Mouse (Mus musculus): ENCODE measurements at regions not wholly inside any gene's neighbourhood (a gene's known extent, or its start where the extent isn't known, plus 50 kb on each side); places are given as distances from the start of the nearest gene placed in this dataset.
A peak's percentile ranks its signal among the peaks of the same experiment; 100 is the strongest.

DNA sequence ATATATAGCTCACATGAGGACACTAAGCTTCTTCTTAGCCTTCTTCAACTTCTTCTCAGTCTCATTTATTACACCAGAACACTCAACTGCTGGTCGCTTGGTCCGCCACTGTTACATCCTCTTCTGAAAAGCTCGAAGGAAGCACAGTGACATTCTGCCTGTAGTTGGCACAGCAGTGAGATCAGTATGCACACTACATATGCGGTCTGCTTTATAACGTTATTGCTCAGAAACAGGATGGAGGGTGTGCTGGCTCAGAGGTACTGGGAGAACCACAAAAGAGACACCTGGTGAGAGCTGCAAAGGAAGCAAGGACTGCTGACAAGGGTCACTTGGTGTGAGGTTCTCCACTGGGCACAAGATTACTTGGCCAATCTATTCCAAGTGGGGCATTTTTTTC, 179.5 kb downstream of the Ets1 start:
- no peak for DNase-seq (ENCODE audit: low spot score)
- Histone ChIP-seq H3K27ac (no peak overlapping the region), H3K4me1 (replicated peaks) (peaks cover 10% of the 10 kb centered on the region; the same call in 1 of the 2 replicates), H3K4me3 (no peak overlapping the region), H3K27me3 (ENCODE audit: insufficient read depth, poor library complexity, severe bottlenecking) (no peaks in the 10 kb centered on the region), H3K9me3 (no peaks in the 10 kb centered on the region), H3K36me3 (no peaks in the 10 kb centered on the region)
- 88% methylated on average over 5 of the region's 5 CpGs for WGBS

DNA sequence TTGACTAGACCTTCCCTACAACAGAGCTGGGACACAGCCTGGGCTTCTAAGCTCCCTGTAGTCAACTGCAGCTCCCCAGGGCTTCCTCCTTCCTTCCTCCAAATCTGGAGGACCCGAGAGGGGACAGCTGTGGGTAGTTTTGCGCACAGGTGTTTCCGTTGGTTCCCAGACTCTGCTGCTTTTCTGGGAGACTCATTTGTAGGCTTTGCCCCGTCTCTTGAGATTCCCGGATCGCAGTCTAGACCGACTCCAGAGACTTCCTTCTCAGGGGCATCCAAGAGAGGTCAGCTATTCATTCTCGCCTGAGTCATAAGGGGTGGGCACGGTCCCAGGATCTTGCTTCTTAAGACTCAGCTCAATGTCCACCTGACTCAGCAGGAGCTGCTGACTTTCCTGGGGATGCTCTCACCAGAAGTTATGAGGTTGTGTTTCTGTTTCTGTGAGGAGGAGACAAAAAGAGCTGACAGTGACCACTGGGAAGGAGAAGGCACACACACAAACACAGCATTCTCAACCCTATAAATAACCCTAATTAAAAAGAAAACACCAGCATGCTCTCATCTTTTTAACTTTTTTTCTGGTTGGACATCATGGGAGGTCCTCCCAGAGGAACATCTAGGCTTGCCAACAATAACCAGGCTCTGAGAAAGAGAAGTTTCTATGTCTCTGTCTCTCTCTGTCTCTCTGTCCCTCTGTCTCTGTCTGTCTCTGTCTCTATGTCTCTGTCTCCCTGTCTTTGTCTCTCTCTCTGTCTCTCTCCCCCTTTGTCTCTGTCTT, 180.8 kb downstream of the Ets1 start:
- Histone ChIP-seq H3K36me3 (no peaks in the 10 kb centered on the region), H3K27ac (no peak overlapping the region), H3K9me3 (no peaks in the 10 kb centered on the region), H3K27me3 (ENCODE audit: insufficient read depth, poor library complexity, severe bottlenecking) (no peaks in the 10 kb centered on the region), H3K4me3 (no peak overlapping the region), H3K4me1 (replicated peaks) (peaks cover 10% of the 10 kb centered on the region; the same call in 1 of the 2 replicates)
- 84% methylated on average over 9 of the region's 9 CpGs for WGBS
- no peak for DNase-seq (ENCODE audit: low spot score)

DNA sequence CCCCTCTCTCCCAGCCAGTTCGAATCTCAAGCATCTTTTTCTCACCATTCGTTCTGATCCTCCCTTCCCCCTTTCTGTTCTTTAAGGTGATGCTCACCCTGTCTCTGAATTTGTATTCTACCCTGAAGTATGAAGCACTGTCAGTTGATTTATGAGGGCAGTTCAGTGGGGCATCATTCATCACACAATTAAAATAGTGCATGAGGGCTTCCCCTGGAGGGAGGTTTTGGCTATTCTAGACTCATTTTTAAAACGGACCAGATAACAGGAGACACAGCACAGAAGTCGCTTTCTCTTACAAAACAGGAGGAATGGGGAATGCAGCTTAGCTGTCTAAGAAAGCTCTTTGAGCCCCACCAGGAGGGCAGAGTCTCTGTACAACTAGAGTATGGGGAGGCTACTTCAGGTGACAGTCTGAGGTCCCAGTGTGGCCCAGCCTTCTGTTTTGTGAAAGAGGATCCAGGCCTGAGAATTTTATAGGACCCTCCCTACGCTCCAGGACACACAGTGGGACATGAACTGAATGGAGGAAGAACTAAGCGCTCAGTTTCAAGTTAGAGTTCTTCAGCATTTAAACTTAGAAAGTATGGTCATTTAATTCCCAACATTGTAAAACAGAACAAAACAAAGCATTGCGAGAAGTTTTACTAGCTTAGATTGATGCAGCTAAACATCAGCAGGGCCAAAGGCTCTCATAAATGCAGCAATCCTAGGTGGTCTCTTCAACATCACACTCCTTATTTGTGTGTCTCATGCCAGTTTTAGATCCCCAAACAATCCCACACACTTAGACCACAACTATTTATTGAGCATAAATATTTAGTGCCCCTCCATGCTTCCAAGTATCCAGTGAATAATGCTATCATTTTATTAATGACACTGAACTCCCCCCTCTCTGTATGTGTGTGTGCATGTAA, 181.7 kb downstream of the Ets1 start:
- H3K36me3 ChIP-seq: no peaks in the 10 kb centered on the region
- peaks cover 10% of the 10 kb centered on the region; the same call in 1 of the 2 replicates for H3K4me1 ChIP-seq (replicated peaks)
- no peak overlapping the region for H3K27ac ChIP-seq
- H3K4me3 ChIP-seq: no peak overlapping the region
- DNase-seq (ENCODE audit: low spot score): no peak
- H3K9me3 ChIP-seq: no peaks in the 10 kb centered on the region
- 71% methylated on average over 7 of the region's 7 CpGs for WGBS
- no peaks in the 10 kb centered on the region for H3K27me3 ChIP-seq (ENCODE audit: insufficient read depth, poor library complexity, severe bottlenecking)

DNA sequence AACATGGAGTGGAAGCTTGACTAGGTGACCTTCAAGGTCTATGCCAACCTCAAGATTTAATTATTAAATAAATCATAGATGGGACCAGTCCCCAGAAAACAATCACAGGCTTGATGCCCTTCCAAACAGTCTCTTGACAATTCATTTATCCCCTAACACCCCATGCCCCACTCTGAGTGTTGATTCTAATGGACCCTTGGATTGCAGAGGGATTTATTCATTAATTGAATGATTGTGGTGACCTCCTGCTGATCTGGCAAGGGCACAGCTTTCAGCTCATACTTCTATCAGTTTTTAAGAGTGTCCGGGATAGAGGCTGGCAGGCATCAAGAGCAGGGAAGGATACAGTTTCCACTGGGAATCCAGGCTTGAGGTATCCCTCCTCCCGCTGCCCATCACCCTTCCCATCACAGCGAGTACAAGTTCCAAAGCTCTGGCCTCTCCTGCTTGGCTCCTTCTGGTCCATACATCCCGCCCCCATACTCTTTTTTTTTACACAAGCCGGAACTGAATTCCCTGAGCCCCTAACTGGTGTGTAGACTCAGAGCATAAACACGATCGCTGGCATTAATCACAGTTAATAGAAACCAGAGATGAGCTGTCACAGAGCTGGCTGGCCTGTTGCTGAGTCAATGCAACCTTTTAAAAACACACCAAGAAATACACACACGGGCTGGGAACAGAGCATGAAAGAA, 187.6 kb downstream of the Ets1 start:
- Histone ChIP-seq H3K4me1 (replicated peaks) (peaks cover 6% of the 10 kb centered on the region), H3K27ac (no peak overlapping the region; the same call in 1 of the 2 replicates), H3K9me3 (no peaks in the 10 kb centered on the region), H3K27me3 (ENCODE audit: insufficient read depth, poor library complexity, severe bottlenecking) (no peaks in the 10 kb centered on the region), H3K4me3 (no peak overlapping the region), H3K36me3 (no peaks in the 10 kb centered on the region)
- WGBS: 53% methylated on average over 8 of the region's 8 CpGs
- peak; percentile 40 for DNase-seq (ENCODE audit: low spot score)

DNA sequence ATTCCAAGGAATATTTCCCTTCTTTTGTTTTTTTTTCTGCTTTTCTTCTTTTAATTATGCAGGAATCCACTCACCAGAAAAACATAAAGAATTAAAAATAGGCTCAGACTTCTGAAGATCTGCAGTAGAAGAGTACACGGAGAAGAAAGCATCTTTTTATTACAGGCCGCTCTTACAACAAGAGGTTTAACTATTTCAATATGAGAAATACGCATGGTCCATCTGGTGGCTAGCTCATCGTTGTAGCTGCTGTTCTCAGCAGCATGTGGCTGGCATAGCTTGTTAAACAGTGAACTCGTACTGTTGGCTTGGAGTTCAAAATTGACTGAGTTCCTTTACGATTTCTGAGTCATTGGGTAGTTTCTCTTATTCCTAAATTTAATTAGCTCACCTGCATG, 188.1 kb downstream of the Ets1 start:
- no peak for DNase-seq (ENCODE audit: low spot score)
- H3K27me3 ChIP-seq (ENCODE audit: insufficient read depth, poor library complexity, severe bottlenecking): no peaks in the 10 kb centered on the region
- 61% methylated on average over 6 of the region's 6 CpGs for WGBS
- no peak overlapping the region for H3K4me3 ChIP-seq
- no peaks in the 10 kb centered on the region for H3K9me3 ChIP-seq
- H3K4me1 ChIP-seq (replicated peaks): peaks cover 6% of the 10 kb centered on the region
- no peak overlapping the region for H3K27ac ChIP-seq
- H3K36me3 ChIP-seq: no peaks in the 10 kb centered on the region

DNA sequence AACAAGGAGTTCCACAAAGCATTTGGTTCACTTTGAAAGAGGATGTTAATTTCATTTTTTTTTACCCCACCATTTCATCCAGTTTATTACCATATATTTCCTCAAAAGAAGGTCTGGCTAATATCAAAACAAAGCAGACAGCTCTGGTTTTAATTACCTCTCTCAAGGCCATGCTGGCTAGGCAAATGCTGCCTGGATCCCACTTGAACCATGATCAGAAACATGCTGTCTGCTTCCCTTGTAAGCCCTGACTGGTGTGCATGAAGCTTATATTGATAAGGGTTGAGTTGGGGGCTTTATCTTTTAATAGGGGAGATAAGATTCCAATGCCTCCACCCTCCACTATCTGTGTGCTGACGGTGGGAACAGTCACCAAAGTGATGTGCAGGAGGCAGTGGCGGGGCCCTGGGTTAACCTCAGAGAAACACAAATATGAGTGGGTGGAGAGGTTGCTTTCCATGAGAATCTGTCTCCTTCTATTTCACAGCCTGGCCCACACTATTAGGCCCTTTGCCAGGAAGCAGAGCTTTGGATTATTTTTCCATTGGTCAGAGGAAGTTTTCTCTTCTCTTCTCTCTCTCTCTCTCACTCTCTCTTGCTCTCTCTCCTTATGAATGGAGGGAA, 194.4 kb downstream of the Ets1 start:
- DNase-seq (ENCODE audit: low spot score): no peak
- Histone ChIP-seq H3K4me1 (replicated peaks) (peaks cover 23% of the 10 kb centered on the region), H3K9me3 (no peaks in the 10 kb centered on the region), H3K27ac (no peak overlapping the region), H3K27me3 (ENCODE audit: insufficient read depth, poor library complexity, severe bottlenecking) (peaks cover 6% of the 10 kb centered on the region; the same call in 1 of the 2 replicates), H3K4me3 (no peak overlapping the region), H3K36me3 (no peaks in the 10 kb centered on the region)
- 51% methylated on average over 2 of the region's 2 CpGs for WGBS

DNA sequence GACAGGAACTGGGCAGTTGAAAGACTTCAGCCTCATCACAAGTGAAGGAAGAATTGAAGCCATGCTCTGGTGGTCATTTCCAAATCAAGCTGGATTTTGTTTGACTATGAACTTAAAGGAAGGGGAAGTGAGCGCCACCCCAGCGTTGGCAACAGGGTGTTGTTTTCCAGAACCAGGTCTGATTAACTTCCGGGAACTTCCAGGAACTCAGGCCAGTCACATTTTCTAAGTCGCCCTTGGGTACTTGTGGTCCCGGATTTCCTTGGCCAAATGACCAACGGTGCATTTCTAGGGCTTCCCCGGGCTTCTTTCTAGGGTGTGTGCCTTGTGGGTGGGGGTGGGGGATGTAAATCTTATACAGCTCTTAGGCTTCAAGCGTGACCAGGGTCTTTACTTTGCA, 197.4 kb downstream of the Ets1 start:
- no peaks in the 10 kb centered on the region for H3K36me3 ChIP-seq
- peaks cover 41% of the 10 kb centered on the region for H3K4me1 ChIP-seq (replicated peaks)
- H3K9me3 ChIP-seq: no peaks in the 10 kb centered on the region
- 88% methylated on average over 8 of the region's 8 CpGs for WGBS
- no peak overlapping the region for H3K4me3 ChIP-seq
- DNase-seq (ENCODE audit: low spot score): no peak
- H3K27me3 ChIP-seq (ENCODE audit: insufficient read depth, poor library complexity, severe bottlenecking): peaks cover 11% of the 10 kb centered on the region; the same call in 1 of the 2 replicates
- no peak overlapping the region for H3K27ac ChIP-seq

DNA sequence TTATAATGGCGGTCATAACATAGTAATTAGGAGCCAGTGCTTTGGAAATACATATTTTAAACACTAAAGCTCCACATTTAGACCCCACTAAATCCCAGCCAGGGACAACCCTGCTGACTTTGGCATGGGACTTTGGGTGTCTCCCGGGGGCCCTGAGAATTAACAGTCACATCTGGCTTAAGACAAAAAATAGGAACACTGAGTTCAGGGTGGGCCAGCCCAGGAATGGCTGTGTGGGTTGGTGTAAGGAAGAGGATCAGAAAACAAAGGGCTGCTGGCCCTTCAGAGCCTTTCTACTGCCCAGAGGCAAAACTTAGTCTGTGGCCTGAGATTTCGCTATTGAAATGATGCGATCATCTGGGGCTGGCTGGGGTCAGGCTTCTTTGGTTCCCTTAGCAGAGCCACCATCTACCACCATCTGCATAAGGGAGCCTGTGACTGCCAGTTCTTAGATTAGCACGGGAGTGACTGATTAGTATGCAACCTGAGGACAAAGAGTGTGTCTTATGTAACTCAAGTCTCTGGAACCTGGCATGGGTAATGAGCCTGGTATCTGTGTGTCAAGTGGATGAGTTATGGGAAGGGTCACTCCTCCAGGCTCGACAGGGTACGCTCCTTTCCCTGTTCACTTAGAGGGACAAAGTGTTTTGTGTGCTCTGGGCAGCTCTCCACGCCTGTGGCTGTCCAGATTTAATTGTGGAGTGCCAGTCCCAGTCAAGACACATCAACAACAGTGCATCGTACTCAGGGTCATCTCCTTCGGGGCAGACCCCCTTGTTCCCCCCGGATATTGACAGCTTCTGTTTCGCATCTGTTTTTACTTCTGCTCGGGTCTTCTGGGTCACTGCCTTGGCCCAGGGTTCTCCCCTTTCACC, 199.0 kb downstream of the Ets1 start:
- Histone ChIP-seq H3K9me3 (no peaks in the 10 kb centered on the region), H3K4me1 (replicated peaks) (peaks cover 37% of the 10 kb centered on the region), H3K4me3 (no peak overlapping the region), H3K27me3 (ENCODE audit: insufficient read depth, poor library complexity, severe bottlenecking) (peaks cover 15% of the 10 kb centered on the region; the same call in 1 of the 2 replicates), H3K36me3 (no peaks in the 10 kb centered on the region), H3K27ac (peak overlapping the region; percentile 57)
- WGBS: 24% methylated on average over 13 of the region's 13 CpGs
- peak; percentile 79 for DNase-seq (ENCODE audit: low spot score)

DNA sequence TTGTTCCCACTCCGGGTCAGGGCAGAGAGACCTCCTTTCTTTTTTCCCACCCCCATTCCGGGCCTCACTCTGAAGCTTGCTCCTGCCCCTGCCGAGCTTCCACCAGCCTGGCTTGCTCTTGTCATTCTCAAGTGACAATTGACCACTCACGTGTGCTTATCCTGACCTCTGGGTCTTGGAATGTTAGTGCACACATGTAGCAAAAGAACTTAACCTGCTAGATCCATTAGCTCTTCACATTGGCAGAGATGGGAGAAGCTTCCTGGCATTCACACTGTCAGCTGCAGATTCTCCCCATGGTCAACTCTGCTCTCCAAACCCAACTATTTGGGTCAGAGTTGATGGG, 199.6 kb downstream of the Ets1 start:
- H3K27me3 ChIP-seq (ENCODE audit: insufficient read depth, poor library complexity, severe bottlenecking): peaks cover 11% of the 10 kb centered on the region; the same call in 1 of the 2 replicates
- no peak overlapping the region for H3K4me3 ChIP-seq
- peaks cover 31% of the 10 kb centered on the region for H3K4me1 ChIP-seq (replicated peaks)
- 9% methylated on average over 4 of the region's 4 CpGs for WGBS
- H3K27ac ChIP-seq: peak overlapping the region; percentile 57
- no peak for DNase-seq (ENCODE audit: low spot score)
- no peaks in the 10 kb centered on the region for H3K36me3 ChIP-seq
- H3K9me3 ChIP-seq: no peaks in the 10 kb centered on the region

DNA sequence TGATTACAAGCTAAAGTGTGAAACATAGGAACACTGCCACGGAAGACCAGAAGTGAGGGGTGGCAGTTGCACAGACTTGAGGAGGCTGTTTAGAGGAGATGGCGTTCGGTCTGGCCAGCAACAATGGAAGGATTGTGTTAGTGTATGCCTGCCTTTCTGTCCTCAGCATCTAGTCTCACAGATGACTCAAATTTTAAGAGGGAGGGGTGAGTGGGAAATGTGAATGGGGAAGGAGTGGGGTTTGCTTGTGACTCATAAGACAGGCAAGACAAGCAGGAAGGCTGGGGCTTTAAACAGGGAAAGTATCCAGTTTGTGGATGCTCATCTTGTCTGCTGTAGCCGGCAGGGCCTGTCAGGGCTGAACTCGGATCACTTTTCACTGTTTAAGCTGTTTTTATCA, 200.3 kb downstream of the Ets1 start:
- H3K4me1 ChIP-seq (replicated peaks): peaks cover 29% of the 10 kb centered on the region
- H3K36me3 ChIP-seq: no peaks in the 10 kb centered on the region
- H3K9me3 ChIP-seq: no peaks in the 10 kb centered on the region
- 46% methylated on average over 5 of the region's 5 CpGs for WGBS
- no peak for DNase-seq (ENCODE audit: low spot score)
- H3K27me3 ChIP-seq (ENCODE audit: insufficient read depth, poor library complexity, severe bottlenecking): peaks cover 9% of the 10 kb centered on the region; the same call in 1 of the 2 replicates
- no peak overlapping the region for H3K4me3 ChIP-seq
- 0 out of 2 replicates have a peak overlapping the region, but pooled peaks have one; percentile 35 for H3K27ac ChIP-seq

DNA sequence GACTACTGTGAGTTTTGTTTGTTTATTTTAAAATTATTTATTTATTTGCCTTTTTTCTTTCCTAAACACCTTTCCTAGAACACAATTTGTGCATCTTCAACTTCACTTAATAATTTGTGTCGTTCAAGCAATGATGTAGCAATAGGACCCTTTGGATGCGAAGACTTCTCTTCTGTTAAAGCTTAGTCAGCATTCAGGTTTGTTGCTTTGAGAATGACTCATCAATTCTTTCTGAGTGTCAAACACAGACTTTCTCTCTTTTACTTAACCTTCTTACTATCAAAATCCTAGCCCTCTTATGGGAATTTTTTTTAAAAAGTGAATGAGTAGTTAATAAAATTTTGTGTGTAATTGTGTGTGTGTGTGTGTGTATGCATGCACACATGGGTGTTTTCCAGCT, 211.3 kb downstream of the Ets1 start:
- H3K4me1 ChIP-seq (replicated peaks): no peaks in the 10 kb centered on the region

More for the DNA sequence above, 211.3 kb downstream of the Ets1 start:
- no peaks in the 10 kb centered on the region for H3K27me3 ChIP-seq (ENCODE audit: insufficient read depth, poor library complexity, severe bottlenecking)
- DNase-seq (ENCODE audit: low spot score): no peak
- H3K36me3 ChIP-seq: no peaks in the 10 kb centered on the region
- 92% methylated on average over 2 of the region's 2 CpGs for WGBS
- no peak overlapping the region for H3K27ac ChIP-seq
- H3K4me3 ChIP-seq: no peak overlapping the region
- H3K9me3 ChIP-seq: no peaks in the 10 kb centered on the region

Measured in hindbrain, embryonic 10.5 days (tissue).